Mouse (Mus musculus) urinary bladder, postnatal 10 days (tissue): ENCODE data around the gene Fa2h.
A peak's percentile ranks its signal among the peaks of the same experiment; 100 is the strongest.

Experiments used
- DNase-seq: peaks from one replicate; pipeline ENCODE4 v3.0.0; 2022; ENCODE audit warnings: low spot score

The Fa2h gene

GRCm38 (mm10) chr8:111393391-111394363, at the start of gene Fa2h:
Fa2h (minus strand) TSS chr8:111393824.
- DNase-seq = peak; percentile 17

GRCm38 (mm10) chr8:111439189-111439588, 45.6 kb upstream of the Fa2h start:
- no peak for DNase-seq

GRCm38 (mm10) chr8:111435071-111435828, 41.6 kb upstream of the Fa2h start:
- no peak for DNase-seq

- DNase-seq = no peak
Measured at GRCm38 (mm10) chr8:111424646-111425045, 31.0 kb upstream of the Fa2h start.

- no peak for DNase-seq
Measured at GRCm38 (mm10) chr8:111424181-111424580, 30.6 kb upstream of the Fa2h start.

GRCm38 (mm10) chr8:111422614-111423013, 29.0 kb upstream of the Fa2h start:
- DNase-seq = no peak

GRCm38 (mm10) chr8:111419171-111419570, 25.5 kb upstream of the Fa2h start:
- DNase-seq = no peak

- DNase-seq = no peak
Measured at GRCm38 (mm10) chr8:111418601-111419000, 25.0 kb upstream of the Fa2h start.

GRCm38 (mm10) chr8:111417222-111417621, 23.6 kb upstream of the Fa2h start:
- DNase-seq = no peak

GRCm38 (mm10) chr8:111403391-111403790, 9.8 kb upstream of the Fa2h start:
- DNase-seq = no peak

- no peak for DNase-seq
Measured at GRCm38 (mm10) chr8:111391268-111391667, 2.4 kb downstream of the Fa2h start.

- DNase-seq = no peak
Measured at GRCm38 (mm10) chr8:111390837-111391236, 2.8 kb downstream of the Fa2h start.

GRCm38 (mm10) chr8:111389581-111389980, 4.0 kb downstream of the Fa2h start:
- DNase-seq = no peak

- DNase-seq = no peak
Measured at GRCm38 (mm10) chr8:111385915-111386314, 7.7 kb downstream of the Fa2h start.

- DNase-seq = no peak
Measured at GRCm38 (mm10) chr8:111384628-111385027, 9.0 kb downstream of the Fa2h start.

- no peak for DNase-seq
Measured at GRCm38 (mm10) chr8:111375192-111375591, 18.4 kb downstream of the Fa2h start.

GRCm38 (mm10) chr8:111369711-111370110, 23.9 kb downstream of the Fa2h start:
- no peak for DNase-seq

GRCm38 (mm10) chr8:111367350-111367749, 26.3 kb downstream of the Fa2h start:
- DNase-seq = no peak

- no peak for DNase-seq
Measured at GRCm38 (mm10) chr8:111366610-111367234, 26.9 kb downstream of the Fa2h start.

- DNase-seq = no peak
Measured at GRCm38 (mm10) chr8:111363489-111363888, 30.1 kb downstream of the Fa2h start.

GRCm38 (mm10) chr8:111360579-111361209, 32.9 kb downstream of the Fa2h start:
- DNase-seq = no peak

GRCm38 (mm10) chr8:111359936-111360335, 33.7 kb downstream of the Fa2h start:
- DNase-seq = no peak
